Mouse (Mus musculus) CH12.LX (cell line): Measurements from ENCODE around the gene Gm10260. TPM values are rescaled to one million over a fixed set of nuclear protein-coding genes. Genes with fewer than 3 reads are reported as not detected.

Experiments used
- DNase-seq: peaks from one replicate; pipeline ENCODE4 v3.0.0-alpha.2; 2013; ENCODE audit errors: extremely low read depth
- H3K27ac ChIP-seq: 2 replicates; pipeline ENCODE4 v1.5.1; 2012; ENCODE audit warnings: low read depth, mild to moderate bottlenecking, control low read depth, moderate library complexity; ENCODE audit not compliant: insufficient read depth
- H3K27me3 ChIP-seq: replicated peaks from 2 replicates; pipeline ENCODE3; 2012; ENCODE audit warnings: inconsistent platforms
- H3K36me3 ChIP-seq, 2 experiments: replicated peaks in 1 of 2; 2 replicates each; pipeline versions ENCODE3 to v1.6.1; 2012; ENCODE audit warnings: inconsistent platforms in 1 of 2, low read length in 1 of 2, mild to moderate bottlenecking in 1 of 2, mixed read lengths in 1 of 2, moderate library complexity in 1 of 2; ENCODE audit not compliant: control insufficient read depth in 1 of 2, insufficient read depth in 1 of 2
- H3K4me1 ChIP-seq, 2 experiments: 2 replicates each; pipeline ENCODE4 v1.6.1; 2012; ENCODE audit warnings: inconsistent platforms in 1 of 2, moderate library complexity in 1 of 2; ENCODE audit not compliant: insufficient read depth in 2 of 2, control insufficient read depth in 1 of 2
- H3K4me2 ChIP-seq: 2 replicates; pipeline ENCODE4 v1.6.1; 2012; ENCODE audit warnings: low read depth, mild to moderate bottlenecking, control low read depth; ENCODE audit not compliant: poor library complexity, insufficient read depth, severe bottlenecking
- H3K4me3 ChIP-seq, 3 experiments: fragments of 150-350 bp in 1 of 3; sonication (generic) in 1 of 3; replicated peaks in 1 of 3; 2 replicates each; pipeline versions ENCODE3 to v1.5.1; 2011 to 2012; ENCODE audit warnings: low read depth in 2 of 3, low read length in 2 of 3, mild to moderate bottlenecking in 2 of 3, moderate library complexity in 2 of 3, control low read depth in 1 of 3, improper control_type of control experiment in 1 of 3, inconsistent platforms in 1 of 3, mixed read lengths in 1 of 3; ENCODE audit not compliant: poor library complexity in 1 of 3
- H3K79me2 ChIP-seq: replicated peaks from 2 replicates; pipeline ENCODE4 v1.6.1; 2012; ENCODE audit warnings: mild to moderate bottlenecking, moderate library complexity; ENCODE audit not compliant: control insufficient read depth, poor library complexity, insufficient read depth, severe bottlenecking; ENCODE audit errors: extremely low read depth
- H3K9ac ChIP-seq: 2 replicates; pipeline ENCODE4 v1.6.1; 2012; ENCODE audit warnings: low read depth, mild to moderate bottlenecking, control low read depth, moderate library complexity; ENCODE audit not compliant: insufficient read depth
- H3K9me3 ChIP-seq: replicated peaks from 2 replicates; pipeline ENCODE3; 2012; ENCODE audit warnings: low read length, inconsistent platforms, mixed read lengths
- E2F4 ChIP-seq: IDR thresholded peaks from 2 replicates; pipeline ENCODE4 v1.6.1; 2011; ENCODE audit warnings: low read depth, low read length, improper control_type of control experiment; ENCODE audit not compliant: insufficient replicate concordance
- ETS1 ChIP-seq: conservative IDR thresholded peaks from 2 replicates; pipeline ENCODE4 v1.6.1; 2012; ENCODE audit warnings: low read depth, mild to moderate bottlenecking, inconsistent platforms, low read length, improper control_type of control experiment, moderate library complexity
- GABPA ChIP-seq: IDR thresholded peaks from 2 replicates; pipeline ENCODE4 v1.6.1; 2012; ENCODE audit warnings: low read depth, low read length, improper control_type of control experiment, inconsistent platforms; ENCODE audit not compliant: insufficient replicate concordance
- JUN ChIP-seq: IDR thresholded peaks from 2 replicates; pipeline ENCODE4 v1.6.1; 2011; ENCODE audit warnings: low read depth, mild to moderate bottlenecking, low read length, improper control_type of control experiment, moderate library complexity; ENCODE audit not compliant: insufficient read depth
- MAFK ChIP-seq: IDR thresholded peaks from 2 replicates; pipeline ENCODE4 v1.6.1; 2011; ENCODE audit warnings: low read length, improper control_type of control experiment; ENCODE audit not compliant: insufficient replicate concordance
- MAX ChIP-seq: IDR thresholded peaks from 2 replicates; pipeline ENCODE4 v1.6.1; 2011; ENCODE audit warnings: low read length, improper control_type of control experiment
- MAZ ChIP-seq: IDR thresholded peaks from 2 replicates; pipeline ENCODE4 v1.6.1; 2012; ENCODE audit warnings: low read depth, mild to moderate bottlenecking, inconsistent platforms, low read length, improper control_type of control experiment, moderate library complexity
- MEF2A ChIP-seq: IDR thresholded peaks from 2 replicates; pipeline ENCODE4 v1.6.1; 2014; ENCODE audit warnings: low read depth, mild to moderate bottlenecking, inconsistent platforms, low read length, improper control_type of control experiment, borderline replicate concordance
- MXI1 ChIP-seq: IDR thresholded peaks from 2 replicates; pipeline ENCODE4 v1.6.1; 2011; ENCODE audit warnings: mild to moderate bottlenecking, low read depth, low read length, improper control_type of control experiment
- MYC ChIP-seq: IDR thresholded peaks from 2 replicates; pipeline ENCODE4 v1.6.1; 2011; ENCODE audit warnings: low read depth, mild to moderate bottlenecking, improper control_type of control experiment, low read length
- NELFE ChIP-seq: IDR thresholded peaks from 2 replicates; pipeline ENCODE4 v1.6.1; 2011; ENCODE audit warnings: low read depth, low read length, improper control_type of control experiment
- POLR2A ChIP-seq: IDR thresholded peaks from 2 replicates; pipeline ENCODE4 v1.6.1; 2011; ENCODE audit warnings: low read depth, mild to moderate bottlenecking, improper control_type of control experiment, low read length
- RCOR1 ChIP-seq: conservative IDR thresholded peaks from 2 replicates; pipeline ENCODE4 v1.6.1; 2012; ENCODE audit warnings: low read depth, mild to moderate bottlenecking, inconsistent platforms, low read length, improper control_type of control experiment
- TBP ChIP-seq: conservative IDR thresholded peaks from 2 replicates; pipeline ENCODE4 v1.6.1; 2011; ENCODE audit warnings: low read depth, low read length, improper control_type of control experiment
- UBTF ChIP-seq: IDR thresholded peaks from 2 replicates; pipeline ENCODE4 v1.6.1; 2012; ENCODE audit warnings: low read depth, mild to moderate bottlenecking, inconsistent platforms, low read length, improper control_type of control experiment, moderate library complexity
- USF1 ChIP-seq: IDR thresholded peaks from 2 replicates; pipeline ENCODE4 v1.6.1; 2014; ENCODE audit warnings: low read depth, mild to moderate bottlenecking, inconsistent platforms, low read length, improper control_type of control experiment
- USF2 ChIP-seq: conservative IDR thresholded peaks from 2 replicates; pipeline ENCODE4 v1.6.1; 2011; ENCODE audit warnings: low read depth, low read length, improper control_type of control experiment
- ZKSCAN1 ChIP-seq: IDR thresholded peaks from 2 replicates; pipeline ENCODE4 v1.6.1; 2012; ENCODE audit warnings: low read depth, inconsistent platforms, low read length, improper control_type of control experiment, borderline replicate concordance
- ZNF384 ChIP-seq: IDR thresholded peaks from 2 replicates; pipeline ENCODE4 v1.6.1; 2012; ENCODE audit warnings: low read depth, low read length, improper control_type of control experiment, inconsistent platforms
- dilution Hi-C: fragments of 300-500 bp; cut with MboI; formaldehyde crosslinking; loops from 2 replicates; pipeline ENCODE4 v1.14.3; 2020; ENCODE audit warnings: low sequenced_read_pairs; ENCODE audit not compliant: extremely low pct_unique_long_range_greater_than_20kb, extremely low pct_ligation_motif_present
- in situ Hi-C: fragments of 300-500 bp; cut with MboI; formaldehyde crosslinking; loops from 3 replicates; pipeline ENCODE4 v1.14.3; 2019; ENCODE audit warnings: low sequenced_read_pairs, low pct_ligation_motif_present, low pct_unique_long_range_greater_than_20kb, mixed read lengths
- polyA plus RNA-seq: library from polyadenylated mRNA; unstranded; fragments of >175 nt; gene quantifications from 2 replicates; pipeline ENCODE4 v1.2.1, GENCODE M21; 2012; ENCODE audit warnings: low read depth; ENCODE audit not compliant: insufficient read length
- total RNA-seq, 2 experiments: library from RNA; depleted of rRNA; stranded (reverse); fragments of 300-350 nt in 1 of 2; fragments of >200 nt in 1 of 2; gene quantifications; 2 replicates each; pipeline ENCODE4 v1.2.3; 2012 to 2014

Gene Gm10260
- total and polyA plus RNA-seq, 3 experiments: 1,620 to 5,622 (median 5,239) TPM

DNA sequence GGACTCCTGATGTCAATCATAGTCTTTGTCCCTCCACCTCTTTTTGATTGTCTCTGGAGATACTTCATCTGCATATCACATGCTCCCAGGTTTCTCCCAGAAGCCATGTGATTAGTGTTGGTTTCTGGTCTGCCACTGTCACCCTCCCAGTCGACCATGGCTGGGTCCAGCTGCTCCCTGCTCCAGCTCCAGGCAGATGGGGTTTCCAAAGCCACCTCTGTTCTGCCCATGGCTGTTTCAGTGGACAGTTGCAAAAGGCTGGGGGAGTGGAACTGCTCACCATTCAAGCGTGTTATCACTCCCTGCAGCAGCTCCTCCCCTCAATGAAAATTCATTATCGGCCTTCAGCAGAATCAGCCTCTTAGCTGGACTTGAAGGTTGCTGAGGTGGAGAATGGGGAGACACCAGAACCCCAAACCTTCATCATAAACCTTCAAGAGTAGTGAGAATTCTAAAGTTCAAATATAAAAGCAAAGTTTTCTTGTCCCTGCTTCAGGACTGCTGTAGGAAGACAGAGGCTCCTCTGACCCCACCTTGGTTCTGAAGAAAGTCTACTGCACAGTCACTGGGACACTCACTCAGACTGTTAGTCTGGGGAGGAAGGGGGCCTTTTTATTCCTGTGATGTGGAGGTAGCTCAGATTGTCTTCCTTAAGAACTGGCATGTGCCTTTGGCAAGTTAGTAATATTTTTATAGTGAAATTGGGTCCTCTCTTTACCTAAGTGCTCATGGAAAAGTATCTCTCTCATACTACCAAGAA, 17.0 kb downstream of the Gm10260 start:
- H3K27ac ChIP-seq: no peak overlapping the region
- DNase-seq: no peak
- H3K79me2 ChIP-seq: no peaks in the 10 kb centered on the region
- H3K36me3 ChIP-seq: no peaks in the 10 kb centered on the region
- dilution Hi-C loops (no loop called here), in situ Hi-C loops (no loop called here)
- H3K4me3 ChIP-seq: no peak overlapping the region
- no peak overlapping the region for H3K9ac ChIP-seq
- no peaks in the 10 kb centered on the region for H3K27me3 ChIP-seq
- no peaks in the 10 kb centered on the region for H3K4me1 ChIP-seq
- H3K4me2 ChIP-seq: no peak overlapping the region
- H3K9me3 ChIP-seq: peaks cover 27% of the 10 kb centered on the region
- TF ChIP-seq POLR2A (no peak), MXI1 (no peak), TBP (no peak), ZKSCAN1 (no peak), MEF2A (no peak), USF1 (no peak), MAFK (no peak), E2F4 (no peak), MAZ (no peak), GABPA (no peak), RCOR1 (no peak), ZNF384 (no peak), UBTF (no peak), JUN (no peak), USF2 (no peak)

DNA sequence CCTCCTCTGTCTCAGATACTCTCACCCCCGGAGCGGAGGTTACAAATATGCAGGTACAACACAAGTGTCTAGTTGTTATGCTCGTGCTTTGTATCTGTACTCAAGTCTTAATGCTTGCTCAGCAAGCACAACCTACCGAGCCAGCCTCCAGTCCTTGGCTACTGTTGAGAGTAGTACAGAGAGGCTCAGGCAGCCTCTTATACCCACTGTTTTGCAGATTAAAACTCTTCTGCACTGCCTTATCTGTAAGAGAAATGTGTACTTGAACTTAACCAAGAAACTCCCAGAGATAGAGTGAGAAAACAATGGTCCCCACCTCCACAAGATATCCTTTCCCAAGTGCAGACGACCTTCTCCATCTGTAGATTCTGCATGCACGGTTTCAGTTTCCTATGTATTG, 24.5 kb downstream of the Gm10260 start:
- in situ Hi-C loops: no loop called here
- no peaks in the 10 kb centered on the region for H3K27me3 ChIP-seq
- DNase-seq: no peak

More for the DNA sequence above, 24.5 kb downstream of the Gm10260 start:
- Histone ChIP-seq H3K27ac (no peak overlapping the region), H3K9ac (no peak overlapping the region), H3K36me3 (no peaks in the 10 kb centered on the region), H3K4me2 (no peak overlapping the region), H3K9me3 (peaks cover 21% of the 10 kb centered on the region), H3K4me3 (no peak overlapping the region), H3K79me2 (no peaks in the 10 kb centered on the region), H3K4me1 (no peaks in the 10 kb centered on the region)
- dilution Hi-C loops: no loop called here
- TF ChIP-seq MXI1 (no peak), ETS1 (no peak), NELFE (no peak), MAZ (no peak), MAX (no peak), TBP (no peak), MYC (no peak), E2F4 (no peak)
